Mouse (Mus musculus) stomach, embryonic 16.5 days (tissue): ENCODE results near the gene App. TPM values are rescaled to one million over a fixed set of nuclear protein-coding genes. Genes with fewer than 3 reads are reported as not detected.
A peak's percentile ranks its signal among the peaks of the same experiment; 100 is the strongest.

ENCODE experiments used
- ATAC-seq: fragments of 200-750 bp; cut with Nextera tagmentation; 2 replicates; pipeline ENCODE4 v1.8.0; 2017; ENCODE audit warnings: moderate number of reproducible peaks, moderate TSS enrichment; ENCODE audit not compliant: insufficient read depth, low FRiP score
- H3K27ac ChIP-seq: fragments of 300-500 bp; sonication (generic); 2 replicates; pipeline ENCODE4 v1.5.1; 2014; ENCODE audit warnings: low read length
- H3K27me3 ChIP-seq: fragments of 300-500 bp; sonication (generic); 2 replicates; pipeline ENCODE4 v1.6.1; 2014; ENCODE audit warnings: low read length, control low read depth, mixed read lengths; ENCODE audit not compliant: control insufficient read depth, insufficient read depth
- H3K36me3 ChIP-seq: fragments of 300-500 bp; sonication (generic); 2 replicates; pipeline ENCODE4 v1.6.1; 2014; ENCODE audit warnings: low read length; ENCODE audit not compliant: control insufficient read depth, insufficient read depth
- H3K4me1 ChIP-seq: fragments of 300-500 bp; sonication (generic); 2 replicates; pipeline ENCODE4 v1.6.1; 2014; ENCODE audit warnings: low read length, control low read depth, mixed read lengths; ENCODE audit not compliant: control insufficient read depth, insufficient read depth
- H3K4me2 ChIP-seq: fragments of 300-500 bp; sonication (generic); 2 replicates; pipeline ENCODE4 v1.6.1; 2014; ENCODE audit warnings: low read depth, low read length, mixed read lengths
- H3K4me3 ChIP-seq: fragments of 300-500 bp; sonication (generic); replicated peaks from 2 replicates; pipeline ENCODE4 v1.5.1; 2014; ENCODE audit warnings: mild to moderate bottlenecking, low read length
- H3K9ac ChIP-seq: fragments of 300-500 bp; sonication (generic); 2 replicates; pipeline ENCODE4 v1.6.1; 2014; ENCODE audit warnings: low read length
- H3K9me3 ChIP-seq: fragments of 300-500 bp; sonication (generic); replicated peaks from 2 replicates; pipeline ENCODE4 v1.6.1; 2016; ENCODE audit warnings: low read length, control low read depth; ENCODE audit not compliant: control insufficient read depth
- WGBS: fragments of 180-500 bp; shearing (Covaris S2); extraction: QIAGEN DNeasy Blood & Tissue Kit; methylation state at CpG from one replicate; pipeline ENCODE4 v1.1.7; 2014; 5-methylcytosine and 5-hydroxymethylcytosine counted together
- polyA plus RNA-seq: library from polyadenylated mRNA; unstranded; fragments of >200 nt; fragmentation: Nextera tagmentation; extraction: Ambion mirVana; gene quantifications from 2 replicates; pipeline ENCODE4 v1.2.1, GENCODE M21; 2015

Gene App
- polyA plus RNA-seq, 1 experiment from 2014 or later = 198 TPM

DNA sequence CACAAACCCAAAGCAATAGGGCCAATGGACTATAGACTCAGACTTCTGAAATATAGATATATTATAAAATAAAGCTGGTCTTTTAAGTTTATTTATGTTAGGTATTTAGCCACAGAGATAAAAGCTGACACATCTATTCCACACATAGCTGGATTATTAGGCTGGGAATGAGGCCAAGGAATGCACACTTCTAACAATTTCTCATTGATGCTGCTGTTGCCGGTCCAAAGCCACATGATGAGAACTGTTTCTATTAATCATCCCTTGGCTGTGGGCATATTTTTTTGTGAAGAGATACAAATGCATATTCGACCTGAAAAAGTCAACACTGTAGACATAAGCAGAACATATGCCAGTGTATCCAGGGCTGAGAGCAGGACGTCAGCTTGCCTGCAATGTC, 176.0 kb downstream of the App start:
- no peak for ATAC-seq
- Histone ChIP-seq H3K4me3 (no peak overlapping the region), H3K9ac (no peak overlapping the region), H3K27me3 (no peaks in the 10 kb centered on the region), H3K36me3 (peaks cover 5% of the 10 kb centered on the region; the same call in 1 of the 2 replicates), H3K4me1 (peaks cover 11% of the 10 kb centered on the region; the same call in 1 of the 2 replicates), H3K9me3 (no peaks in the 10 kb centered on the region), H3K27ac (no peak overlapping the region), H3K4me2 (no peak overlapping the region)
- 52% methylated on average over 3 of the region's 3 CpGs for WGBS

DNA sequence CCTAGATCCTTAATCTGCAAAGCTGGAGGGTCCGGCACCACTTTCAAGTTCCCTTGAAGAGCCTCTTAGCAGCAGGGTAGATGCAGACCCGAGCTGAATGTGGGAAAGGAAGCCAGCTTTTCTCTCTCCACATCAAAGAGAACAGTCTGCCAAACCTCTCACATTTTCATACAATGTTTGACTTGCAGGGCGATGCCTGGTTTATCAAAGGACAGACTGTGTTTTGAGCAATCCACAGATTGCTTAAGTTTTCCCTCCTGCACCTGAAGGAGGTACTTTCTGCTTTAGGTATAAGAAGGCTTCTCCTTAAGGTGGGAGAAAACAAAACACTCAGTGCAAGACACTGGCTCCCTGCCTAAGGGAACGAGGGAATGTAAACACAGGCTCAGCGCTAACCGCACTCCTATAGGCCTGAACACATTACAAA, 178.1 kb downstream of the App start:
- ATAC-seq = peak; percentile 87; the same call in 1 of the 2 replicates
- Histone ChIP-seq H3K36me3 (no peaks in the 10 kb centered on the region), H3K9me3 (no peaks in the 10 kb centered on the region), H3K4me2 (no peak overlapping the region), H3K9ac (no peak overlapping the region), H3K27me3 (no peaks in the 10 kb centered on the region), H3K4me3 (no peak overlapping the region), H3K27ac (peak overlapping the region; percentile 44), H3K4me1 (peaks cover 11% of the 10 kb centered on the region; the same call in 1 of the 2 replicates)
- WGBS = 32% methylated on average over 6 of the region's 6 CpGs

DNA sequence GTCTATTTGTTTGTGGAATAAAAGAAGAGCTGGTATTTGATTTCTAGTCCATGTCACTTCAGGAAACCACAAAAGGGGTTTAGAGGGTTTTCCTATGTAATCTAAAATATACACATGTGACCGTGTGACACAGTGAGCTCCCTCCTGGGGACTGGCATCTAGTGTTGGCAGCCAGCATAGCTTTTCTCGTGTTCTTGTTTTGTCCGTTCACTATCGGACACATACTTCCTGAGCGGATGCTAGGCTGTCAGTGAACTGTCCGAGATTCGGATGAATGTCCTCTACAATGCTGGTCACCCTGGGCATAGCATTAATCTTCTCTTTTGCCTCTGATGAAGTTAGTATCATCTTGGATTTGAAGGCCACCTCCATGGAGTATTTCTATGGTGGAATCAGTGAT, 180.7 kb downstream of the App start:
- Histone ChIP-seq H3K9me3 (no peaks in the 10 kb centered on the region), H3K27me3 (no peaks in the 10 kb centered on the region), H3K4me2 (no peak overlapping the region), H3K36me3 (0 out of 2 replicates have a peak, but pooled peaks cover 4% of the 10 kb centered on the region), H3K27ac (no peak overlapping the region), H3K4me1 (peaks cover 11% of the 10 kb centered on the region; the same call in 1 of the 2 replicates), H3K9ac (no peak overlapping the region), H3K4me3 (no peak overlapping the region)
- WGBS = 81% methylated on average over 7 of the region's 7 CpGs
- no peak for ATAC-seq

DNA sequence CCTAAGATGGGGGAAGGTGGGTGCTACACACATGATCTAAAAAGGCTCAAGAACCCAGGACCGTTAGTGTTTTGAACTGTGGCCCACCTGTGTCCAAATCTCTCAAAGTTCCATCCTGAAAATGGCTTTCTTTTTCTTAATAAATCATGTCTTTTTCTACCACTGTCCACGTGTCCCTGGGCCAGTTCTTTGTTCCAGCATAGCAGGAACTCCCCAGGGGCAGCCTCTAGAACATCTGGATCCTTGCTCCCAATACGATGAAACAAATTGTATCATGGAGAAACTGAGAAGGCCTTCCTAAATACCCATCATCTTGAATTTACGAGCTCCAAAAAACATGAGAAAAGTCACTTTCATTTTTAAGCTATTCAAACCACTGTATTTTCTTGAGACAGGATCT, 182.6 kb downstream of the App start:
- Histone ChIP-seq H3K9ac (no peak overlapping the region), H3K27me3 (no peaks in the 10 kb centered on the region), H3K27ac (no peak overlapping the region), H3K4me3 (no peak overlapping the region), H3K9me3 (no peaks in the 10 kb centered on the region), H3K4me1 (peaks cover 3% of the 10 kb centered on the region; the same call in 1 of the 2 replicates), H3K36me3 (0 out of 2 replicates have a peak, but pooled peaks cover 5% of the 10 kb centered on the region), H3K4me2 (no peak overlapping the region)
- ATAC-seq = no peak
- WGBS = 79% methylated on average over 4 of the region's 4 CpGs

DNA sequence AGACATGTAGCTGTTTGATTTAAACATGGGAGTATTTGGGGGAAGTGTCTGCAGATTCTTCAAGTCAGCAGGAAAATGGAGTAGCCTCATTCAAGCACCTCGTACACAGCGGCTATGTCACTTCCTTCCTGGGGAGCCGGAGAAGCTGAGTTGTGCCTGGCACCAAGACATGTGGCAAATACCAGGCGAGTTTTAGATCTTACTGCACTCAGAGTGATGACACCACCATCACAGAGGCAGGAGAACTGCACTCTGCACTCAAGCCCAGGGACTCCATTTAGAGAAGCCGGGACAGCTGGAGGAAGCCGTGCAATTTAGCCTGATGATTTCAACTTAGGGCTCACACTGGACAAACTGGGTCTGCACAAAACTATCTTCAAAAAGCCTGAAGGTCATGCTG, 183.6 kb downstream of the App start:
- WGBS = 64% methylated on average over 6 of the region's 6 CpGs
- no peak overlapping the region for H3K27ac ChIP-seq

DNA sequence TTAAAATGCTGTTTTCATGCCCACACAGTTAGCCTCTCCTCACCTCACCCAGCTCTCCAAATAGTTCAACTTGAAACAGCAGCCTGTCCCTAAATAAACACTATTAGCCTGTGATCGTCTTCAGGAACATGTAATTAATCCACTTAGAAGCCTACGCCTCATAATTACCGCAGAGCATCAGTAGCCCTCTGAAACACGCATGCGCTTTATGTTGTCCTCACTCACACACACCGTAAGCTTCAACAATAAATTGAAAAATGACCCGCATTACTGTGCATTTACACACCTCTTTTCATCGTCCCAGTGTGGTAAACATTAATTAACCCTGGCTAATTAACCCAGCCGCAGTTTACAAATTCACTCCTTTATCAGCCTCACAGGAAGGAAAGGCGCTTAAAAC, 184.1 kb downstream of the App start:
- 78% methylated on average over 10 of the region's 10 CpGs for WGBS
- no peak overlapping the region for H3K27ac ChIP-seq
- H3K4me2 ChIP-seq = no peak overlapping the region
- H3K9ac ChIP-seq = no peak overlapping the region
- H3K36me3 ChIP-seq = 0 out of 2 replicates have a peak, but pooled peaks cover 5% of the 10 kb centered on the region
- no peak overlapping the region for H3K4me3 ChIP-seq
- H3K4me1 ChIP-seq = no peaks in the 10 kb centered on the region
- ATAC-seq = no peak
- H3K27me3 ChIP-seq = no peaks in the 10 kb centered on the region
- no peaks in the 10 kb centered on the region for H3K9me3 ChIP-seq

More for the DNA sequence above, 183.6 kb downstream of the App start:
- no peak for ATAC-seq
- H3K9me3 ChIP-seq = no peaks in the 10 kb centered on the region
- H3K9ac ChIP-seq = no peak overlapping the region
- H3K27me3 ChIP-seq = no peaks in the 10 kb centered on the region
- H3K36me3 ChIP-seq = 0 out of 2 replicates have a peak, but pooled peaks cover 5% of the 10 kb centered on the region
- H3K4me1 ChIP-seq = no peaks in the 10 kb centered on the region
- no peak overlapping the region for H3K4me3 ChIP-seq
- H3K4me2 ChIP-seq = no peak overlapping the region

DNA sequence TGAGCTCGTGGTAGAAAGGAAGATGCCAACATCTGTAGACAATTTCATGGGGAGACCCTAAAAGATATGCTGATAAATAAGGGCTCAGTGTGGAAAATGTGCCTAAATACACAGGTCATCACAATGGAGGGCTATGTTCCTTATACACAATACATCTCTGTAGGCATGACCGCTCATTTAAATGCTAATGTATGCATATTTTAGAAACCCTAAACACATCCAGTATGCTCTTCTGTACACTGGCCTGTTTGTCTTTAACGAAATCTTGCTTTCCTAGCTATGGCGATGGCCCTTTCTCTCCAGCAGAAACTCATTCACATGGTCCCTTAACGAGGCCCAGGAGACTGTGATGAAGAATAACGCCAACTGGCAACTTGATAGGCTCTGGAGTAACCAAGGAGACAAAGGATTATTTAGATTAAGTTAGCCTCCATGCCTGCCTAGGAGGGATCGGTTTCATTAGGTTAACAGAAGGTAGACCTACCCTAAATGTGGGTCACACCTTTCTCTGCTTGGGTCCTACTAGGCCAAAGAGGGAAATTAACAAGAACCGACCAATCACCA, 185.8 kb downstream of the App start:
- Histone ChIP-seq H3K36me3 (0 out of 2 replicates have a peak, but pooled peaks cover 5% of the 10 kb centered on the region), H3K27me3 (no peaks in the 10 kb centered on the region), H3K9me3 (no peaks in the 10 kb centered on the region), H3K4me3 (no peak overlapping the region), H3K9ac (no peak overlapping the region), H3K27ac (no peak overlapping the region), H3K4me1 (no peaks in the 10 kb centered on the region), H3K4me2 (no peak overlapping the region)
- no peak for ATAC-seq
- 92% methylated on average over 8 of the region's 8 CpGs for WGBS

DNA sequence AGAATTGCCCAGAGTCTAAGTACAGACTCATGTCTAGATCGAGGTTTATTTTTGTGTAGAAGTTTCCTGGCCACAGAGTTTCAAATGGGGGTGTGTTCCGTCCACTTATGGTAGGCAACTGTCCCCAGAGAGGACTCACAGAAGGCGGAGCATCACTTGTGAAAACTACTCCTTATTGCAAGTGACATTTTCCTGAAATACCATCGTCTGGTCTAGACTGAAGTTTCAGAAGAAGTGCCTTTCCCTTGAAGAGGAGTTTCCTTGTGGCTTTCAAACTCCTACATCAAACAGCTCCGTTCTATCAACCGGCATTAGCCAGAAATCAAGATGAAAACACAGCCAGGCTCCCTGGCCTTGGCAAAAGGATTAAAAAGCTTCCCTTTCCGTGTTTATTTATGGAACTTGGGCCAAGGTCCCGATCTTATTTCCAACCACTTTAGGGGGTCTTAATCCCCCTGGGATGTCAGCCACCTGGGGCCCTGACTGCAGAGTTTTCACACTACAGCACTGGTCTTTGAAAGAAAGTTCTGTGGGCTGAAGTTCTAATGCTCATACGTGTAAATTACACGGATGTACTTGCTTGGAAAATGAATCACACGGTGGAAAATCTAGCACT, 187.4 kb downstream of the App start:
- H3K27ac ChIP-seq = no peak overlapping the region

DNA sequence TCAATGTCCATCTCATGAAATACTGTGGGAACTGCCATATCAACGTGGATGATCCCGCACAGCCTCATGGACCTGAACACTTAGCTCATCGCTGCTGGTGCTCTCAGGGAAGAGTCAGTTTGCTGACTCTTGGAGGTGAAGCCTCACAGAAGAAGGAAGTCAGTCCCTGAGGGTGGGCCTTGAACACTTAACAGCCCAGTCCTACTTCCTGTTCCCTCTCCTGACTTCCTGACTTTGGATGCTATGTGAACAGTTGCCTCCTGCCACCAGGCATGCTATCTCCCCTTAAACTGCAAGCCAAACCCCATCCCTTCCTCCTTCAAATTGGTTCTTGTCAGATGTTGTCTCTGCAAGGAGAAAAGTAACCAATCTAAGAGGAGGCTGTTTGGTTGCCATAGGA, 188.2 kb downstream of the App start:
- 0 out of 2 replicates have a peak, but pooled peaks cover 5% of the 10 kb centered on the region for H3K36me3 ChIP-seq
- ATAC-seq = no peak
- WGBS = 100% methylated on average over 3 of the region's 3 CpGs
- H3K9ac ChIP-seq = no peak overlapping the region
- H3K9me3 ChIP-seq = no peaks in the 10 kb centered on the region
- no peaks in the 10 kb centered on the region for H3K27me3 ChIP-seq
- H3K4me2 ChIP-seq = no peak overlapping the region
- H3K4me3 ChIP-seq = no peak overlapping the region
- no peaks in the 10 kb centered on the region for H3K4me1 ChIP-seq
- no peak overlapping the region for H3K27ac ChIP-seq

More for the DNA sequence above, 187.4 kb downstream of the App start:
- H3K9ac ChIP-seq = no peak overlapping the region
- WGBS = 44% methylated on average over 11 of the region's 11 CpGs
- no peak for ATAC-seq
- H3K36me3 ChIP-seq = 0 out of 2 replicates have a peak, but pooled peaks cover 5% of the 10 kb centered on the region
- H3K9me3 ChIP-seq = no peaks in the 10 kb centered on the region
- no peak overlapping the region for H3K4me3 ChIP-seq
- H3K27me3 ChIP-seq = no peaks in the 10 kb centered on the region
- no peaks in the 10 kb centered on the region for H3K4me1 ChIP-seq
- H3K4me2 ChIP-seq = peak overlapping the region; percentile 7; the same call in 1 of the 2 replicates
